Mouse (Mus musculus) liver, postnatal 0 days (tissue): ENCODE data around the gene Eva1b.

ENCODE experiments used
- CTCF ChIP-seq: sonication (generic); IDR thresholded peaks from 2 replicates; pipeline ENCODE4 v1.5.1; 2016; ENCODE audit warnings: antibody characterized with exemption, low read depth
- EP300 ChIP-seq: IDR thresholded peaks from 2 replicates; pipeline ENCODE4 v1.6.1; 2016; ENCODE audit warnings: antibody characterized with exemption, low read depth, mild to moderate bottlenecking

DNA sequence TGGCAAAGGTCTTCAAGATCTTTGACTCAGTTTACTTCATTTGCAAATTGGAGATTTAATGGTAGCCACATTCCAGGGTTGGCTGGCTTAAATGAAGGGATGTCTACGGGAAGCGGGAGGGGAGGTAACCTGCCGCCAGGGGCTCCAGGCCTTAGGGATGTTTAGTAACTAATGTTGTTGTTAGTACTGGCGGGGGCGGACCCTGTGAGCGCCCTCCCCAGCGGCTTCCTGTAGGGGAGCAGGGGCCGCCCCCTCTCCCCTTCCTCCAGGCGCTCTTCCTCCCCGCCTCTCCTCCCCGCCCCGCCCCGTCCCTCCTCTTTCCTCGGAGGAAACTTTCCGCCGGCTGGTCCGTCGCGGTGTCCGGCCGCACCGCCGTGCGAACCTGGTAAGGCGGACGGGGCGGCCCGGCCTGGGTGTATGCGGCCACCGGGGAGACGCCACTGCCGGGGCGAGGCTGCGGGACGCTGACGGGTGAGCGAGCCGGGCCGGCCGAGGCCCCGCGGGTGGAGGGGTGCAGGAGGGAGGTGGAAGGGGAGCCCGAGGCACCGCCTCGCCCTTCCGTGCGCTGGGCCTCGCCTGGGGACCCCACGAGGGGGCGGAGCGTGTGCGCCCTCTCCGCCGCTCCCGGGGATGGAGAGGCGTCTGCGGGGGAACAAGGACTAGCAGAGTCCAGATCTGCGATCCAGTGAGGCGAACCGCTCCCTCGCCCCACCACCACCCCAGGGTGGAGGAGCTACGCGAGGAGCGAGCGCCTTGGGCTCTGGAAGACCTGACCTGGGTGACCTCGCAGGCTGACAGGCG lies 817 bp downstream of the Eva1b start:
- TF ChIP-seq CTCF (peak; percentile 8; the same call in 1 of the 2 replicates), EP300 (no peak)
